Mouse (Mus musculus) cerebellum, postnatal 14 days (tissue): Measurements from ENCODE around the gene Lsamp.

Experiments
- DNase-seq, 2 experiments: peaks; one replicate each; pipeline ENCODE4 v3.0.0; 2021; ENCODE audit warnings: mixed read lengths in 2 of 2

Lsamp gene

DNA sequence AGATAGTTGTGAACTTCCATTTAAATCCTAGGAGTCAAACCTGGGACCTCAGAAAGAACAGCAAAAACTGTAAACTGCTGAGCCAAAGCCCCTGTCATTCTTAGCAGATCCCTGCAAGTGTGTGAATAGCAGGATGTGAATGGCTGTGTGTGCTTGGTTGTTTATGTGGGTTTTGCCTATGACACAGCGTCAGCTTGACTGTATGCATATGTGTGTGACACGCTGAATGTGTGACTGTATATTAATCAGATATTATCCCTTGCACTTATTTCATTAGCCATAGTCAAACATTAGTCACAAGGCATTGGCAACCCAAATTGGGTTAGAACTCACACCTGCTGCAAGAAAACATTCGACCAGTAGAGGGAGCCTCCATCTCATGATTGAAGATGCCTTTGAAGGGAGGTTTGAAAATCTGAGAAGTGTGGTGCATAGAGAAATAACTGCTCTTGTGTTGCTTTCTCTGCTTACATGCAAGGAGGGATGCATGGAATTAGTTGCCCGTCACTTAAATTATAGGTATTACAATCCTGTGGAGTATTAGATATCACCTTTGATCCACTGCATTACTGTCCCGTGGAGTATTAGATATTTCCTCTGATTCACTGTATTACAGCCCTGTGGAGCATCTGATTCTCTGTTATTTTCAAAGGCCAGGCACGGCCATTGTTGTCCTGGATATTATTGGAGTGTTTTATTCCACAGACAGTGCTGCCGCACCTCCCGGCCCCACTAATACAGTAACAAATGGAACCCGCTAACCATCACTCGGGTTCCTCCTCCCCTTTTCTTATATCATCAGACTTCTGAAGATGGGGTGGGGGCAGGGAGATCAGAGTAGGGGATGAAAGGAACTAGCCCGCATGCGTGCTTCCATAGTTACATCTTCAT is 1274.2 kb downstream of the Lsamp start:
- DNase-seq, result peak; percentile 89 to 93

- no peak for DNase-seq
Measured at GRCm38 (mm10) chr16:41275999-41276671, 1292.0 kb downstream of the Lsamp start.

GRCm38 (mm10) chr16:41317992-41318391 is 1333.8 kb downstream of the Lsamp start:
- DNase-seq, result no peak

- no peak for DNase-seq
Measured at GRCm38 (mm10) chr16:41343431-41343830, 1359.3 kb downstream of the Lsamp start.

- no peak for DNase-seq
Measured at GRCm38 (mm10) chr16:41365138-41365537, 1381.0 kb downstream of the Lsamp start.

DNA sequence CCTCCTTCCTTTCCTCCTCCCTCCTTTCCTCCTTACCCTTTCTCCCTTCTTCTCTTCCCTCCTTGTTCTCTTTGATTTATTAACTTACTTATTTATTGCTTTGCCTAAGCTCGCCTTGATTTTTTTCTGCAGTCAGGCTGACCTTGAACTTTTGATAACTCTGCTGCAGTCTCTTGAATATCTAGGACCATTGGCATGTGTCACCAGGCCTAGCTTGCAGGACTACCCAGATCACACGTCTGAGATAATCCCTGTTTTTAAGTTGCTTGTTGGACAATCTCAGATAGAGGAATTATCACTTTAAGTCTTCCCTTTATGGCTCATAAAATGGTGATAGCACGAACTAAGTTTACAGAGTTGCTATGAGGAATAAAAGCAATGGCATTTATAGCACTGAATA is 1399.5 kb downstream of the Lsamp start:
- DNase-seq, result no peak

GRCm38 (mm10) chr16:41384288-41384687 is 1400.1 kb downstream of the Lsamp start:
- DNase-seq, result no peak

DNA sequence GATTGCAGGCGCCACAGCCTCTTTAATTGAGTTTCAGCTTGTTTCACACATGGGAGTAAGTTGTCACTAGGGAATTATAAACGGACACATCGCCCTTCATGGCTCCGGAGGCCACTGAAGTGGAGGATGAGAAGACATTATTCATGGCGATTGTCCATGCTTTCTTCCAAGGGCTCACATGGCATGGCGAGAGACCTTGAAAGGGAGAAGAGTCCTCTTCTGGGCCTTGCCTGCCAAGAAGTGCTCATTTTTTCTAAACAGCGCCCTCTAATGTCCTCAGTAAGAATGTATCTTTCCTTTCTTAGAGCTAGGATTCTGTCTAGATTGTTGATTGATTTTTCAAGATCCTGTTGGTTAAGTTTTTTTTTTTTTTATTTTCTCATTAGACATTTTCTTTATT is 1424.7 kb downstream of the Lsamp start:
- no peak for DNase-seq

GRCm38 (mm10) chr16:41410671-41411070 is 1426.5 kb downstream of the Lsamp start:
- DNase-seq, result no peak

- peak; percentile 5 to 33 for DNase-seq
Measured at GRCm38 (mm10) chr16:41417363-41417762, 1433.2 kb downstream of the Lsamp start.

DNA sequence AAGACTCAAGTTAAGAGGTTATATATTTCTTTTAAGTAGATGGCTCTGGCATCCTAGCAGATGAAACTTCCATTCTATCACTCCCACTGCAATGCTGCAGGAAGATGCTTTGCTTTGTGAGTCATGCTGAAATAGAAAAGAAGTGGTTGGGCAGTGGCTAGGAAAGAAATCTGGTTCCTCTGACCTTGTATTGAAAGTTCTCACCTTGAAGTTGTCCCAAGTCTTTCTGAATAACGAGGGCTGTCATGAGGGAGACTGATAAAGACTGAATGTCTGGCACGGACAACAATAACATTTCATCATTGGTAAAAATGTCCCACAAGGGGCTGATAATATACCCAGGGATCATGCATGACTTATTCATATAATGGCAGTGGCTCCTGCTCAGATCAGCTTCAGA is 1483.2 kb downstream of the Lsamp start:
- no peak for DNase-seq

- DNase-seq, result no peak
Measured at GRCm38 (mm10) chr16:41478694-41479093, 1494.5 kb downstream of the Lsamp start.

DNA sequence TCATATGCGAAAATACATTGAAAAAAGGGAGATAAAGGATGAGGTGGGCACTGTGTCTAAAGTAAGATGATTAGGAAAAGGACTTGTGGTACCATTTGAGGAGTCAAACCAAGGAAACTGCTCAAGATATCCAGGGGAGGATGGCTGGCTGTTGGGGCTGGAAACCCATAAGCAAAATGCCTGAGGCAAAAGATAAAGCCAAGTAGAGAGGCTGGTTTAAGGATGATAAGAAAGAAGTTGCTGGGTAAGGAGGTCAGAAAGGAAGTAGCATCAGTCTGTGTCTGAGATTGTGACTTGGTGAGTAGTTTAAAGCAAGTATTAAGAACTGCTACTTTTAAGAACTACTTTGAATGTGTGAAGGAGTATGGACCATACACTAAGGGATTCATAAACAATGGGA is 1497.7 kb downstream of the Lsamp start:
- no peak for DNase-seq

- DNase-seq, result no peak
Measured at GRCm38 (mm10) chr16:41510915-41511552, 1526.9 kb downstream of the Lsamp start.

DNA sequence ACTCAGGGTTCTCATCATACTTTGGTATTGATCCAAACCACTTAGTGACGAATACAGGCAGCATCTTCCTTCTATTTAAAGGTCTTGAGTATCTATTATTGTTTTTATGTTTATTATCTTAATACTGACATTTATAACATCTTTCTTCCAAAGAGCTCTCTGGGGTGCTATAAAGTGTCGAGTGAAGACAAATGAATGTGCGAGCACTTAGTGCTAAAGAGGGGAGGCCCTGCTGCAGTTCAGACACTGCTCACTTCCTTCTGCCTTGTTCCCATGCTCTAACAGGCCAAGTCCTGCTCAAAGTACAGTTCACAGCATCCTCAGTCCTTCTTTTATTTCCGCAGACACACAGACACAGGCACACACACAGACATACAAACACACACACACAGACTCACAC is 1537.4 kb downstream of the Lsamp start:
- DNase-seq, result no peak

DNA sequence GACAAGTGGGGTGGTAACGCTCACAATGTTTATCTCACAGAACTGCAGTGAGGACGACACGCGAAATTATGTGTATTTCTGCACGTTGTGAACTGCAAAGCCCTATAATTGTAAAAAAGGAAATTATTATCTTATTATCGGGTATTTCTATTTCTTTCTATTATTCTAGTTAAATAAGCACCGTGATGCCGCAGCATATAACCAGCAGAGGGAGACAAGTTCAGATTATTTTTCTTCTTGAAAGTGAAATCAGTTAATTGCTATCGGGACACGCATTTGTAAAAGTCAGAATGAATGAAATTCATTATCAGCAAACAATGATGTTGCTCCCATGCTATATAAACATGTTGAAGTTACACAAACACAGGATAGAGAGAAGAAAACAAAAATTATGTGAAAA is 1540.1 kb downstream of the Lsamp start:
- DNase-seq, result peak; percentile 57 to 62

- peak; percentile 70 to 78 for DNase-seq
Measured at GRCm38 (mm10) chr16:41532661-41533551, 1548.7 kb downstream of the Lsamp start.

DNA sequence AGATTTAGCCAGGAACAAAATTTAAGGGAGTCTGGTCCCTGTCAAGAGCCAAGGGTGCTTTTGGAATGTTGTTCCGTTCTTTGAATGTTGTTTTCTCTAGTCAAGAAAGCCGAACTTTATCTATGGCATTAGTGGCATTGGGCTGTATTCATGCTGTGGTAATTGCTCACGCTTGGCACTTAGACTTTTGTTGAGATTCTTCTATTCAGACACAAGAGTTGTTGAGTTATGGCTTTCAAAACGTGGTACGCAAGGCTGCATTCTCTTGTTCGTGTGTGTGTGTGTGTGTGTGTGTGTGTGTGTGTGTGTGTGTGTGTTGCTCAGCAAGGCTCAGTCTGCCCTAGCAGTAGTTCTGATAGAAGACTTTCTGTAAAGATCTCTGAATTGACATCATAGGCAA is 1549.5 kb downstream of the Lsamp start:
- DNase-seq, result peak; percentile 60 to 61

- peak in 1 of 2 experiments; percentile 44 for DNase-seq
Measured at GRCm38 (mm10) chr16:41535806-41536205, 1551.6 kb downstream of the Lsamp start.

DNA sequence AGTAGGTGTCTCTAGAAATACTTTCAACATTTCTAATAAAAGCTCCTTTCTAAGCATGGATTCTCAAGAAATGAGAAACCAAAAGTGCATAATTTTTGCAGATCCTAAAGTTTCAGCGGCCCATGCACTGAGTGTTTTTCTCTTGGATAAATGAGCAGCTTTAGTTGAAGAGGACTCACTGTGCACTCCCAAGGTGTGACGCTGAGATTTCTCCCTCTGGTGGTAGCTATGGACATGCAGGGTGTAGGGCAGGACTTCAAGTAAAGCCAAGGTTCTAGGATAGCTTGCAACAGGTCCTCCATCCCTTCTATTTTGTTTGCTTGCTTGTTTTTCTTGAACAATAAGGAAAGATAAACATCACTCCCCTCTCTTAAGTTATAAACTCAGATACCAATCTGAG is 1558.5 kb downstream of the Lsamp start:
- DNase-seq, result no peak

- DNase-seq, result no peak
Measured at GRCm38 (mm10) chr16:41551164-41551563, 1567.0 kb downstream of the Lsamp start.

- peak in 1 of 2 experiments; percentile 8 for DNase-seq
Measured at GRCm38 (mm10) chr16:41551851-41552262, 1567.7 kb downstream of the Lsamp start.
